Mouse (Mus musculus) MEL (cell line): Measurements from ENCODE around the gene Hipk3. TPM values are rescaled to one million over a fixed set of nuclear protein-coding genes. Genes with fewer than 3 reads are reported as not detected.

ENCODE experiments used
- DNase-seq: peaks from one replicate; pipeline ENCODE4 v3.0.0; 2011; ENCODE audit warnings: low read depth, low spot score
- H3K27ac ChIP-seq: 2 replicates; pipeline ENCODE4 v1.5.1; 2012; ENCODE audit warnings: low read depth, mild to moderate bottlenecking, control low read depth, low read length, moderate library complexity; ENCODE audit not compliant: control insufficient read depth
- H3K27me3 ChIP-seq, 2 experiments: fragments of 150-350 bp in 1 of 2; sonication (generic) in 1 of 2; 2 replicates each; pipeline ENCODE4 v1.6.1; 2012; ENCODE audit warnings: low read length in 2 of 2, mild to moderate bottlenecking in 2 of 2, improper control_type of control experiment in 1 of 2, moderate library complexity in 1 of 2; ENCODE audit not compliant: insufficient read depth in 2 of 2, control insufficient read depth in 1 of 2
- H3K36me3 ChIP-seq, 2 experiments: 2 replicates each; pipeline ENCODE4 v1.6.1; 2012 to 2014; ENCODE audit warnings: low read length in 2 of 2, improper control_type of control experiment in 1 of 2, inconsistent platforms in 1 of 2, mild to moderate bottlenecking in 1 of 2; ENCODE audit not compliant: insufficient read depth in 2 of 2, control insufficient read depth in 1 of 2
- H3K4me1 ChIP-seq, 2 experiments: fragments of 150-350 bp in 1 of 2; sonication (generic) in 1 of 2; 2 replicates each; pipeline ENCODE4 v1.6.1; 2012; ENCODE audit warnings: low read length in 2 of 2, improper control_type of control experiment in 1 of 2, mild to moderate bottlenecking in 1 of 2; ENCODE audit not compliant: insufficient read depth in 2 of 2, control insufficient read depth in 1 of 2
- H3K4me3 ChIP-seq, 2 experiments: fragments of 150-350 bp in 1 of 2; sonication (generic) in 1 of 2; 2 replicates each; pipeline ENCODE4 v1.5.1; 2012; ENCODE audit warnings: low read depth in 2 of 2, low read length in 2 of 2, mild to moderate bottlenecking in 2 of 2, moderate library complexity in 2 of 2, control low read depth in 1 of 2, improper control_type of control experiment in 1 of 2; ENCODE audit not compliant: control insufficient read depth in 1 of 2, insufficient read depth in 1 of 2
- H3K79me2 ChIP-seq: 2 replicates; pipeline ENCODE4 v1.6.1; 2012; ENCODE audit warnings: mild to moderate bottlenecking, low read length, moderate library complexity; ENCODE audit not compliant: control insufficient read depth, poor library complexity, insufficient read depth
- H3K9ac ChIP-seq: 2 replicates; pipeline ENCODE4 v1.6.1; 2012; ENCODE audit warnings: low read depth, mild to moderate bottlenecking, control low read depth, low read length, moderate library complexity; ENCODE audit not compliant: control insufficient read depth, poor library complexity, severe bottlenecking
- H3K9me3 ChIP-seq: fragments of 150-350 bp; sonication (generic); replicated peaks from 2 replicates; pipeline ENCODE4 v1.6.1; 2012; ENCODE audit warnings: mild to moderate bottlenecking, low read length, improper control_type of control experiment, moderate library complexity; ENCODE audit not compliant: insufficient read depth
- BHLHE40 ChIP-seq: IDR thresholded peaks from 2 replicates; pipeline ENCODE4 v1.6.1; 2012; ENCODE audit warnings: low read depth, mild to moderate bottlenecking, inconsistent platforms, low read length, improper control_type of control experiment, borderline replicate concordance
- CHD1 ChIP-seq: IDR thresholded peaks from 2 replicates; pipeline ENCODE4 v1.6.1; 2012; ENCODE audit warnings: low read depth, mild to moderate bottlenecking, inconsistent platforms, low read length, improper control_type of control experiment
- CTCF ChIP-seq, 3 experiments: IDR thresholded peaks in 2 of 3; conservative IDR thresholded peaks in 1 of 3; 2 replicates each; pipeline ENCODE4 v1.5.1; 2011 to 2012; ENCODE audit warnings: low read length in 3 of 3, low read depth in 2 of 3, mild to moderate bottlenecking in 2 of 3, improper control_type of control experiment in 1 of 3, inconsistent platforms in 1 of 3, mixed read lengths in 1 of 3, moderate library complexity in 1 of 3; ENCODE audit not compliant: control insufficient read depth in 1 of 3, insufficient read depth in 1 of 3, poor library complexity in 1 of 3, severe bottlenecking in 1 of 3
- E2F4 ChIP-seq: IDR thresholded peaks from 2 replicates; pipeline ENCODE4 v1.6.1; 2011; ENCODE audit warnings: low read depth, low read length, improper control_type of control experiment, borderline replicate concordance
- ELF1 ChIP-seq: IDR thresholded peaks from 2 replicates; pipeline ENCODE4 v1.6.1; 2014; ENCODE audit warnings: low read depth, mild to moderate bottlenecking, inconsistent platforms, low read length, improper control_type of control experiment, moderate library complexity
- EP300 ChIP-seq, 2 experiments: IDR thresholded peaks; 2 replicates each; pipeline ENCODE4 v1.6.1; 2011; ENCODE audit warnings: improper control_type of control experiment in 2 of 2, low read length in 2 of 2, low read depth in 1 of 2, mild to moderate bottlenecking in 1 of 2
- JUND ChIP-seq: IDR thresholded peaks from 2 replicates; pipeline ENCODE4 v1.6.1; 2011; ENCODE audit warnings: low read depth, mild to moderate bottlenecking, improper control_type of control experiment, low read length
- MAX ChIP-seq: IDR thresholded peaks from 2 replicates; pipeline ENCODE4 v1.6.1; 2011; ENCODE audit warnings: low read length, improper control_type of control experiment
- MEF2A ChIP-seq: IDR thresholded peaks from 2 replicates; pipeline ENCODE4 v1.6.1; 2014; ENCODE audit warnings: low read depth, mild to moderate bottlenecking, inconsistent platforms, low read length, improper control_type of control experiment; ENCODE audit not compliant: poor library complexity, insufficient replicate concordance, severe bottlenecking; ENCODE audit errors: extremely low read depth
- MXI1 ChIP-seq: IDR thresholded peaks from 2 replicates; pipeline ENCODE4 v1.6.1; 2011; ENCODE audit warnings: mild to moderate bottlenecking, low read depth, low read length, improper control_type of control experiment
- MYB ChIP-seq: IDR thresholded peaks from 2 replicates; pipeline ENCODE4 v1.6.1; 2011; ENCODE audit warnings: mild to moderate bottlenecking, low read depth, low read length, improper control_type of control experiment
- NELFE ChIP-seq: IDR thresholded peaks from 2 replicates; pipeline ENCODE4 v1.6.1; 2011; ENCODE audit warnings: low read depth, low read length, improper control_type of control experiment
- RAD21 ChIP-seq: IDR thresholded peaks from 2 replicates; pipeline ENCODE4 v1.6.1; 2011; ENCODE audit warnings: mild to moderate bottlenecking, low read depth, low read length, improper control_type of control experiment
- RCOR1 ChIP-seq: IDR thresholded peaks from 2 replicates; pipeline ENCODE4 v1.6.1; 2012; ENCODE audit warnings: low read depth, mild to moderate bottlenecking, inconsistent platforms, low read length, improper control_type of control experiment
- SMC3 ChIP-seq: IDR thresholded peaks from 2 replicates; pipeline ENCODE4 v1.6.1; 2011; ENCODE audit warnings: low read depth, low read length, improper control_type of control experiment
- TBP ChIP-seq: IDR thresholded peaks from 2 replicates; pipeline ENCODE4 v1.8.0; 2011; ENCODE audit warnings: low read depth, low read length, improper control_type of control experiment
- UBTF ChIP-seq: IDR thresholded peaks from 2 replicates; pipeline ENCODE4 v1.6.1; 2012; ENCODE audit warnings: low read depth, mild to moderate bottlenecking, inconsistent platforms, low read length, improper control_type of control experiment, moderate library complexity, borderline replicate concordance; ENCODE audit not compliant: insufficient read depth
- USF1 ChIP-seq: IDR thresholded peaks from 2 replicates; pipeline ENCODE4 v1.6.1; 2014; ENCODE audit warnings: low read depth, mild to moderate bottlenecking, inconsistent platforms, low read length, improper control_type of control experiment, moderate library complexity
- USF2 ChIP-seq, 2 experiments: IDR thresholded peaks; 2 replicates each; pipeline ENCODE4 v1.6.1; 2011 to 2012; ENCODE audit warnings: improper control_type of control experiment in 2 of 2, low read length in 2 of 2, borderline replicate concordance in 1 of 2, inconsistent platforms in 1 of 2, low read depth in 1 of 2, mild to moderate bottlenecking in 1 of 2; ENCODE audit not compliant: insufficient read depth in 1 of 2
- ZC3H11A ChIP-seq: IDR thresholded peaks from 2 replicates; pipeline ENCODE4 v1.6.1; 2012; ENCODE audit warnings: low read depth, mild to moderate bottlenecking, inconsistent platforms, low read length, improper control_type of control experiment
- ZKSCAN1 ChIP-seq: IDR thresholded peaks from 2 replicates; pipeline ENCODE4 v1.6.1; 2012; ENCODE audit warnings: low read depth, mild to moderate bottlenecking, inconsistent platforms, low read length, improper control_type of control experiment, moderate library complexity
- ZMIZ1 ChIP-seq: IDR thresholded peaks from 2 replicates; pipeline ENCODE4 v1.6.1; 2012; ENCODE audit warnings: low read depth, mild to moderate bottlenecking, inconsistent platforms, low read length, improper control_type of control experiment, moderate library complexity
- ZNF384 ChIP-seq: IDR thresholded peaks from 2 replicates; pipeline ENCODE4 v1.6.1; 2012; ENCODE audit warnings: low read depth, mild to moderate bottlenecking, inconsistent platforms, low read length, improper control_type of control experiment
- polyA plus RNA-seq, 2 experiments: library from polyadenylated mRNA; stranded (reverse) in 1 of 2; unstranded in 1 of 2; fragments of >175 nt in 1 of 2; fragments of >200 nt in 1 of 2; gene quantifications; 2 replicates each; pipeline versions ENCODE4 v1.2.1 to v1.2.4; 2012; ENCODE audit warnings: low replicate concordance in 2 of 2, low read depth in 1 of 2; ENCODE audit not compliant: insufficient read length in 2 of 2, insufficient read depth in 1 of 2, missing spikeins in 1 of 2
- total RNA-seq: library from RNA; depleted of rRNA; stranded (reverse); fragments of 300-350 nt; gene quantifications from 2 replicates; pipeline ENCODE4 v1.2.3, GENCODE M21; 2012

Hipk3 gene
- total and polyA plus RNA-seq, 3 experiments, result 11.9 to 19.4 (median 17.0) TPM

DNA sequence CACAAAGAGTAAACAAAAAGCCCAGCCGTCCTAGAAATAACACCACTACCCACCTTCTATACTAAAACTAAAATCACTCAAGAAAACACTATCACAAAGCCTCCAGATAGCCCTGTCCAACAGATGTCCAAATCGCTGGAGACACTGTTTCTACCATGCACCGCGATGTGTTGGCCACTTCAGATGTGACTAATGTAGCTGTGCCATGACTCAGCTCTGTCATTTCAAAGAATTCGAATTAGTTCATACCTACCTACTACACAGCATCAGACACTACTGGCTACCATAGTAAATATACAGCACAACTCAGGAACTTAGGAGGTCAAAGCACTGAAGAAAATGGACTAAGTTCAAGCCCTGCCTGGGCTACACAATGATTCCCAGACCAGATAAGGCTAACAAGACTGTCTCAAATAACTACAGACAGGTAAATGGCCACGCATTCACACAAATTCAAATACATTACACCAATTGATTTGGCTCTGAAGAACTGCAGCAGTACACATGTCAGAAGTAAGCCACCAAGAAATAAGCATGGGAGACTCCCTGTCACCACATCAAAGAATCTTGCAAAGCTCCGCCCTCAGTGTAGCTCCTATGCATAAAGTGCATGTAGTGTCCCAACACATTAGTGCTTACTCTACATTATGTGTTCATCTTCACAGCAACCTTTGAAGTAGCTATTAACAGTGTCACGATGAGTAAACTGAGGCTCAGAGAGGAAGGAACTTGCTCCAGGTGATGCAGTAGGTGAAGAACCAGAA, 35.5 kb downstream of the Hipk3 start:
- DNase-seq, result no peak
- no peaks in the 10 kb centered on the region for H3K27me3 ChIP-seq
- H3K9me3 ChIP-seq, result no peaks in the 10 kb centered on the region
- H3K27ac ChIP-seq, result no peak overlapping the region
- peaks cover 25% of the 10 kb centered on the region for H3K79me2 ChIP-seq
- TF ChIP-seq MAX (no peak), E2F4 (no peak), JUND (no peak)
- H3K9ac ChIP-seq, result no peak overlapping the region
- H3K4me1 ChIP-seq, result peaks cover 0 to 2% of the 10 kb centered on the region in 2 experiments; a peak in 1 of 4 replicates
- H3K36me3 ChIP-seq, result peaks cover 0 to 2% of the 10 kb centered on the region in 2 experiments; a peak in 2 of 4 replicates
- no peak overlapping the region for H3K4me3 ChIP-seq

DNA sequence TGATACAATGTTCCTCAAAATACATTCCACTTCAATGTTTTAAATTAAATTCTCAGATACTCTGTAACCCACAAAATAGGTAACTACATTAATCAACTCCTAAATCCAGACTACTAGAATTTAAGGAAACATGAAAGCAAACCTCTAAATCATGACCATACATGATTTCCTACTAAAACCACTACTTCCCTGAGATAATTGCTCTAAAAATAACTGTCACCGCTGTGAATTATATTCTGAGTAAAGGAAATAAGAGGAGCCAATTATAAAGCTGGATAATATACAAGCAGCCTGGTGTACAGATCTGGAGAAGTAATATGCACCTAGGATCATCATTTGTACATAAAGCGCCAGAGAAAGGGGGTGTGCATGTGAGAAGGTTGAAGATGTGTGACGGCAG, 37.1 kb downstream of the Hipk3 start:
- Histone ChIP-seq H3K36me3 (peaks cover 0 to 2% of the 10 kb centered on the region in 2 experiments; a peak in 2 of 4 replicates), H3K79me2 (peaks cover 26% of the 10 kb centered on the region), H3K4me1 (peaks cover 0 to 2% of the 10 kb centered on the region in 2 experiments; a peak in 1 of 4 replicates), H3K27me3 (no peaks in the 10 kb centered on the region), H3K9me3 (no peaks in the 10 kb centered on the region), H3K9ac (no peak overlapping the region), H3K27ac (no peak overlapping the region), H3K4me3 (no peak overlapping the region)
- no peak for DNase-seq
- no peak for TF ChIP-seq SMC3
- TF ChIP-seq MEF2A, result peak; percentile 66; the same call in 1 of the 2 replicates
- peak; percentile 66 for TF ChIP-seq RCOR1

DNA sequence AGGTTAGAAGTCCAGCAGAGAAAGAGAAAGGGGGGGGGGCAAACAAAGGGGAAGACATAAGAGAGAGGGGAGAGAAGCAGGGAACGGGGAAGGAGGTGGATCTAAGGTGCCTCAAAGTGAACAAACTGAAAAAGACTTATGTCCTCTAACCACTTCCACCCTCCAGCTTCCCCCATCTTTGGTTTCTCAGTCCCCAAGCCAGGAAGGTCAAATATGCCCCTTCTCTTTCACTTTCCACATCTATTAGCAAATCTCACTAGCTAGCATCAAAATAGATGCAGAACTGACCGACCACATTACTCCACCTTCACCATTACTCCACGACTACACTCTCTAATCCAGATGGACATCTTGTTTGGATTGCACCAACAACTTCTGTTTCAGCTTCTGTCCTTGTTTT, 43.6 kb downstream of the Hipk3 start:
- Histone ChIP-seq H3K4me1 (no peaks in the 10 kb centered on the region), H3K4me3 (no peak overlapping the region), H3K27me3 (no peaks in the 10 kb centered on the region), H3K27ac (no peak overlapping the region), H3K9ac (no peak overlapping the region), H3K79me2 (peaks cover 13% of the 10 kb centered on the region), H3K36me3 (no peaks in the 10 kb centered on the region; a peak in 1 of 4 replicates), H3K9me3 (no peaks in the 10 kb centered on the region)
- DNase-seq, result no peak
- TF ChIP-seq UBTF (no peak), USF1 (no peak), CHD1 (no peak), ZNF384 (no peak), ZKSCAN1 (no peak), USF2 (IDR thresholded peaks at IDR 0.05; ENCODE audit: borderline replicate concordance in 1 of 2, insufficient read depth in 1 of 2, low read depth in 1 of 2, low read length in 2 of 2) (no peak), ZC3H11A (no peak), ELF1 (no peak), MXI1 (no peak), MYB (no peak), TBP (no peak), BHLHE40 (no peak), JUND (no peak), RAD21 (no peak), CTCF (IDR thresholded peaks at IDR 0.05 in 2 of 3, conservative IDR thresholded peaks at IDR 0.05 in 1 of 3; ENCODE audit: control insufficient read depth in 1 of 3, insufficient read depth in 1 of 3, low read depth in 2 of 3, low read length in 3 of 3, poor library complexity in 1 of 3, severe bottlenecking in 1 of 3) (no peak), RCOR1 (no peak), EP300 (IDR thresholded peaks at IDR 0.05; ENCODE audit: low read depth in 1 of 2, low read length in 2 of 2) (no peak), ZMIZ1 (no peak), NELFE (no peak)
